In the genomic region with DNA sequence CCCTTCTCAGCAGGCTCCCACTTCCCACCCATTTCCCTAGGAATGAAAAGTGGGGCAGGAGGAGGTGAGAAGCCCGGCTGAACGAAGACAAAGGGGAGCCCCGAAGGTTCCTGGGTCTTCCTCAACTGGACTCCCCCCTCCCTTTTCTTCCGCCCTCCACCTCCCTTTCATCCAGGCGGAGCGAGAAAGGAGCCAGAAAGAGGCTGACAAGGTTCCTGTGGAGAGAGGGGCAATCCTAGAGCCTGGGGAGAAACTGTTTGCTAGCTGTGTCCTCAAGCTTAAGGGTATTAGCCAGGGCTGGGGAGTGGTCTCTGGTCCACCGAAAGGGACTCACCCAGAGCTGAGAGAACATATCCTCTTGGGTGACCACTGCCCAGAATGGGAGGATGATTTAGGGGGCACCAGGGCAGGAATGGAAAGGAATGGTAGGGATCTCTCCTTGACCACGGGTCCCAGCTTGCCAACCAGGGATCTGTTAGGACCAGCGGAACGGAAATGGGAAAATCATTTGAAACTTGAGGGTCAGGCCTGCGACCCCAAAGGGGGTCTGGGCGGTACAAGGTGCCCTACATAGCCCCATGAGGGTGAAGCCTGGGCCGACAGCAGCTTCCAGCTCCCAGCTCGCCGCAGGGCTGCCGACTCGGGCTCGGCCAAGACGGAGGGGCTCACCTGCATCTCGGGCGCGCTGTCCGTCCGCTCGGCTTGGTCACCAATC, we compare ENCODE assay signal across 9 mouse cellular contexts.
A peak's percentile ranks its signal among the peaks of the same experiment; 100 is the strongest.
DNase-seq lines count a peak whose midpoint lies in the region; ATAC-seq and TF ChIP-seq lines count a peak whose summit lies in the region.
"Had no signal": no experiment of that assay in that cellular context is flagged by ENCODE, and none has a peak within 500 bp of the region (broad histone marks: within the 10 kb centered on the region; RNA-seq: fewer than 3 reads in every experiment).

No protein-coding gene starts in this region.

- peak overlapping the region; percentile 55 for H3K4me3 ChIP-seq in lung, embryonic 16.5 days (ENCODE audit: low read length)
- peak overlapping the region; percentile 66 for H3K4me3 ChIP-seq in limb, embryonic 14.5 days (replicated peaks; ENCODE audit: low read length)
- peak overlapping the region; percentile 60 for H3K4me3 ChIP-seq in stomach, embryonic 14.5 days (ENCODE audit: low read depth, low read length)

- peak overlapping the region; percentile 89 for H3K4me2 ChIP-seq in lung, embryonic 16.5 days (ENCODE audit: low read depth, low read length)
- H3K4me2 ChIP-seq in limb, embryonic 14.5 days (replicated peaks; ENCODE audit: low read depth, low read length, severe bottlenecking) = peak overlapping the region; percentile 95
- H3K4me2 ChIP-seq in stomach, embryonic 14.5 days (replicated peaks; ENCODE audit: low read depth, low read length) = peak overlapping the region; percentile 99

- peak; percentile 11 for DNase-seq in CD4-positive, CD25-positive, alpha-beta regulatory T cell, adult 2 months (ENCODE audit: low read depth, low spot score)
- DNase-seq in lung, postnatal 10 days = no peak
- no peak for DNase-seq in limb, embryonic 14.5 days (ENCODE audit: low spot score)
- no peak for DNase-seq in right cerebral cortex, adult 2 months (ENCODE audit: low spot score in 2 of 2)
- no peak for DNase-seq in adrenal gland, postnatal 25 days

- TF ChIP-seq POLR2A in limb, embryonic 14.5 days (IDR thresholded peaks at IDR 0.05; ENCODE audit: borderline replicate concordance, extremely low read depth, insufficient read depth, insufficient read length) = no peak

- no peaks in the 10 kb centered on the region for H3K36me3 ChIP-seq in lung, embryonic 16.5 days (ENCODE audit: control insufficient read depth, insufficient read depth, low read length)
- no peaks in the 10 kb centered on the region for H3K36me3 ChIP-seq in limb, embryonic 14.5 days (ENCODE audit: control insufficient read depth, insufficient read depth, low read length)
- H3K36me3 ChIP-seq in stomach, embryonic 14.5 days (ENCODE audit: control insufficient read depth, insufficient read depth, low read length) = no peaks in the 10 kb centered on the region

- H3K9me3 ChIP-seq in lung, embryonic 16.5 days (ENCODE audit: control insufficient read depth, low read length) = no peaks in the 10 kb centered on the region
- no peaks in the 10 kb centered on the region for H3K9me3 ChIP-seq in limb, embryonic 14.5 days (ENCODE audit: control insufficient read depth, low read length)
- no peaks in the 10 kb centered on the region for H3K9me3 ChIP-seq in stomach, embryonic 14.5 days (ENCODE audit: control insufficient read depth, low read depth, low read length)
- H3K9me3 ChIP-seq: megakaryocyte, embryonic 14.5 days had no signal

- no peak for ATAC-seq in CD4-positive, CD25-positive, alpha-beta regulatory T cell, adult 4 months
- no peak for ATAC-seq in lung, embryonic 16.5 days (ENCODE audit: low read depth)
- ATAC-seq in limb, embryonic 14.5 days (ENCODE audit: low FRiP score, low read depth) = no peak
- ATAC-seq in stomach, embryonic 14.5 days (ENCODE audit: insufficient number of reproducible peaks, insufficient read depth, low FRiP score, low read depth) = no peak

- under 1% methylated on average over 25 of the region's 25 CpGs for WGBS in lung, embryonic 16.5 days
- 1% methylated on average over 25 of the region's 25 CpGs for WGBS in limb, embryonic 14.5 days
- under 1% methylated on average over 25 of the region's 25 CpGs for WGBS in stomach, embryonic 14.5 days

- peak overlapping the region; percentile 65 for H3K9ac ChIP-seq in lung, embryonic 16.5 days (ENCODE audit: low read length)
- H3K9ac ChIP-seq in limb, embryonic 14.5 days (ENCODE audit: low read depth, low read length, severe bottlenecking) = peak overlapping the region; percentile 71
- H3K9ac ChIP-seq in stomach, embryonic 14.5 days (replicated peaks; ENCODE audit: low read depth, low read length) = peak overlapping the region; percentile 68

- no peak overlapping the region for H3K27ac ChIP-seq in lung, embryonic 16.5 days (ENCODE audit: low read length)
- no peak overlapping the region for H3K27ac ChIP-seq in limb, embryonic 14.5 days (replicated peaks; ENCODE audit: low read depth, low read length)
- H3K27ac ChIP-seq in stomach, embryonic 14.5 days (ENCODE audit: low read length) = no peak overlapping the region

- H3K4me1 ChIP-seq in lung, embryonic 16.5 days (replicated peaks; ENCODE audit: control insufficient read depth, insufficient read depth, low read length) = peaks cover 26% of the 10 kb centered on the region
- H3K4me1 ChIP-seq in limb, embryonic 14.5 days (ENCODE audit: control insufficient read depth, insufficient read depth, low read length) = peaks cover 15% of the 10 kb centered on the region
- peaks cover 8% of the 10 kb centered on the region; the same call in 1 of the 2 replicates for H3K4me1 ChIP-seq in stomach, embryonic 14.5 days (ENCODE audit: control insufficient read depth, insufficient read depth, low read length)

- H3K27me3 ChIP-seq in lung, embryonic 16.5 days (ENCODE audit: control insufficient read depth, insufficient read depth, low read depth, low read length) = peaks cover 40% of the 10 kb centered on the region
- peaks cover 35% of the 10 kb centered on the region for H3K27me3 ChIP-seq in limb, embryonic 14.5 days (ENCODE audit: control insufficient read depth, insufficient read depth, low read length)
- H3K27me3 ChIP-seq in stomach, embryonic 14.5 days (ENCODE audit: control insufficient read depth, insufficient read depth, low read length) = 0 out of 2 replicates have a peak, but pooled peaks cover 10% of the 10 kb centered on the region
